Mouse (Mus musculus) lung, postnatal 0 days (tissue): ENCODE measurements around the gene Akr1c12.

Source experiments
- CTCF ChIP-seq: IDR thresholded peaks from 2 replicates; pipeline ENCODE4 v1.5.1; 2016; ENCODE audit warnings: antibody characterized with exemption, mild to moderate bottlenecking
- EP300 ChIP-seq: IDR thresholded peaks from 2 replicates; pipeline ENCODE4 v1.6.1; 2016; ENCODE audit warnings: antibody characterized with exemption, mild to moderate bottlenecking, control low read depth

GRCm38 (mm10) chr13:4233536-4234172 lies 45.6 kb downstream of the Akr1c12 start:
- TF ChIP-seq CTCF (no peak), EP300 (no peak)
